Mouse (Mus musculus) liver, postnatal 0 days (tissue): Measurements from ENCODE around the gene Cdkl1.

Source experiments
- CTCF ChIP-seq: sonication (generic); IDR thresholded peaks from 2 replicates; pipeline ENCODE4 v1.5.1; 2016; ENCODE audit warnings: antibody characterized with exemption, low read depth
- EP300 ChIP-seq: IDR thresholded peaks from 2 replicates; pipeline ENCODE4 v1.6.1; 2016; ENCODE audit warnings: antibody characterized with exemption, low read depth, mild to moderate bottlenecking

- TF ChIP-seq CTCF (no peak), EP300 (no peak)
These were observed 47.3 kb upstream of the Cdkl1 start for GRCm38 (mm10) chr12:69838376-69838775.
